Mouse (Mus musculus) heart, adult 8-10 months (tissue): Measurements from ENCODE around the gene Cort. TPM values are rescaled to one million over a fixed set of nuclear protein-coding genes. Genes with fewer than 3 reads are reported as not detected.
"Not testable (repeated sequence)": the region's sequence is repeated elsewhere in the genome, so short reads cannot be mapped to it uniquely, and the experiment has no call there.

ENCODE experiments used
- DNase-seq: peaks from one replicate; pipeline ENCODE4 v3.0.0; 2022; ENCODE audit warnings: low spot score
- total RNA-seq, 4 experiments: library from RNA; stranded (reverse); gene quantifications; 2 replicates each; pipeline ENCODE4 v1.2.4; 2022

Gene Cort
- total RNA-seq: 1 to 10 TPM in 1 of 4 experiments, under 1 TPM in 2, not detected in 1; 0.41 to 1.1 (median 0.84) TPM

- no peak for DNase-seq
These were observed at the start of gene Cort for GRCm38 (mm10) chr4:149126663-149127062. TSS of gene Cort (minus strand) at chr4:149126763.

DNA sequence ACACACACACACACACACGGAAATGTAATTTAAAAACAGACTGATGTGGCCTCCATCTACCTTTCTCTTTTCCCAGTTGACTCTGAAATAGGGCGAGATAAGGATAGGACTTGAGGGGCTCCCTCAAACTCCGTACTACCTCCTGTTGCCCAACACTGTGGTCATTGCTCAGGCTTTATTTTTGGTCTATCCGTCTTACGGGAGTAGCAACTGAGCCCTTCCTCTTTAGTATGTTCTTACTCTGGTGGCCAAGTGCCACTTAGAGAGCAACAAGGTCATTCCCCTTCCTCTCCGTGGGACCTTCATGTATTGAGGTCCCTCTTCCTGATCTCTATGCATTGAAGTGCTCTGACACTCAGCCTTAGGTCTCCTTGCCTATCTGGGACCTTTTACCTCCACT is 47.1 kb upstream of the Cort start:
- DNase-seq: no peak

- peak; percentile 64 for DNase-seq
These were observed 46.1 kb upstream of the Cort start for GRCm38 (mm10) chr4:149172666-149173065.

- DNase-seq: no peak
These were observed 45.5 kb upstream of the Cort start for GRCm38 (mm10) chr4:149172083-149172482.

- DNase-seq: no peak
These were observed 45.0 kb upstream of the Cort start for GRCm38 (mm10) chr4:149171581-149171981.

- DNase-seq: no peak
These were observed 43.9 kb upstream of the Cort start for GRCm38 (mm10) chr4:149170394-149170931.

DNA sequence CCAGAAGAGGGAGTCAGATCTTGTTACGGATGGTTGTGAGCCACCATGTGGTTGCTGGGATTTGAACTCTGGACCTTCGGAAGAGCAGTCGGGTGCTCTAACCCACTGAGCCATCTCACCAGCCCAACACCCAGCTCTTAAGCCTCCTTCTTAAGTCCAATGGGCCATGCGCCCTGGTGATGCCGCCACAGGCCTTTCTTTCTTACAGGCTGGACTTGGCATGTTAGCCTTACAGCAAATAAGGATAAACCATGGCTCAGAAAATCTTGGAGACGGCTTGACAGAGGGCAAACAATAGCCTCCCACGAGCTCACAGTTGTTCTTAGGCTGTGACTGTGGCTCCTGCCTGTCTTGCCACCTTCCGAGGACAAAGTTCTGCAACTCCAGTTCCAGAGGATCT is 43.4 kb upstream of the Cort start:
- DNase-seq: not testable (repeated sequence)

DNA sequence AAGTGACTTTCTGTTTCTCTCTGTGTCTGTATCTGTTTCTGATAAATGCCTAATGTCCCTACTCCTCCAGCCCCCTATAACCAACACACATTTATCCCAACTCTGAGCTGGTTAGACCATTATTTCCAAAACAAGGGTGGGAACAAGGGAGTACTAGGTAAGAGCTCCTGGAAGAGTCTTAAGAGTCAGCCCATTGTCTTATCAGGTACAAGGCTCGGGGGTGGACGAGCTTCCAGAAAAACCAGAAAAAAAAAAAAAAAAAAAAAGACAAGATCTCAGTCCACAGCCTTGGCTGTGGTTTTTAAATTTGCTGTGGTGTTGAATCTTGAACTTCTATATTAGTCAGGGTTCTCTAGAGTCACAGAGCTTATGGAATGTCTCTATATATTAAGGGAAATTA is 41.5 kb upstream of the Cort start:
- DNase-seq: no peak

- no peak for DNase-seq
These were observed 40.5 kb upstream of the Cort start for GRCm38 (mm10) chr4:149166957-149167611.

- DNase-seq: peak; percentile 97
These were observed 39.8 kb upstream of the Cort start, which contains the start of gene Pgd for GRCm38 (mm10) chr4:149166215-149166946. TSS of gene Pgd (minus strand) at chr4:149166771.

GRCm38 (mm10) chr4:149164150-149164549 is 37.6 kb upstream of the Cort start:
- no peak for DNase-seq

- DNase-seq: no peak
These were observed 36.6 kb upstream of the Cort start for GRCm38 (mm10) chr4:149163196-149163595.

GRCm38 (mm10) chr4:149161166-149161565 is 34.6 kb upstream of the Cort start:
- DNase-seq: no peak

- no peak for DNase-seq
These were observed 33.3 kb upstream of the Cort start for GRCm38 (mm10) chr4:149159891-149160290.

DNA sequence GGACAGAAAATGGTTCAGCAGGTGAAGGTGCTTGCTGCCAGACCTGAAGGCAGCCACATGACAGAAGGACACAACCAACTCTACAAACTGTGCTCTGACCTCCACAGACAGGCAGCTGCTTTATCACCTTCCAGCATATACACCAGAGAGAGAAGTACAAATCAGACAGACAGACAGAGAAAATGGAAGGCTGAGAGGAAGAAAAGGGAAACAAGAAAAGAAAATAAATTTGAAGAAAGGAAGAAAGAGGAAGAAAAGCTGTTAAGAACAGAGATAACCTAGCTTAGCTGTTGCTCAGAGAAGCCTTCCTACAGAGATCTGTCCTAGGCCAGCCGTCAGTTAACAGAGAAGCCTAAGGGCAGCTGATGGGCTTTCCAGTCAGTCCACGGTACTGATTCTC is 32.6 kb upstream of the Cort start:
- no peak for DNase-seq

DNA sequence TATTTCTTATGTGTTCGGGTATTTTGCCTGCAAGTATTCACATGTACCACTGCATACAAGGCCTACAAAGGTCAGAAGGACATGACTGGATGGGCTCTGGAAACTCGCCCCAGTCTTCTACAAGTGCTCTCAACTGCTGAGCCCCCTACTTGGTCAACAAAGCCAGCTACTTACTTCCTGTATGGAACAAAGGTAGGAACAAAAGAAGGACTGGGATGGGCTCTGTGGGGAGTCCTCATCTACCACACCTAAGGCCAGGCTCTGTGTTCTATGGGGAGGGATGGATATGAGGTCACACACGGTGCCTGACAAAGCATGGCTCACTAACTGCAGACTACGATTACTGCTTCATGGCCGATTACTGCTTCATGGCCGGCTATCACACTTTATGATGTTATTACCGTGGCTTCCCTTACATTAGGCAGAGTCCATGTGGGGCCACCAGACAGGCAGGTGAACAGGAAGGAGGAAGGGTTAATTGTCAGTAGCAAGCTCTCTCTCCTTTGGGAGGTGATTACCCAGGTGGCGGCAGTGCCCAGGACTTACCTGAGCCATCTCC is 30.9 kb upstream of the Cort start:
- DNase-seq: no peak

GRCm38 (mm10) chr4:149155711-149156110 is 29.1 kb upstream of the Cort start:
- no peak for DNase-seq

DNA sequence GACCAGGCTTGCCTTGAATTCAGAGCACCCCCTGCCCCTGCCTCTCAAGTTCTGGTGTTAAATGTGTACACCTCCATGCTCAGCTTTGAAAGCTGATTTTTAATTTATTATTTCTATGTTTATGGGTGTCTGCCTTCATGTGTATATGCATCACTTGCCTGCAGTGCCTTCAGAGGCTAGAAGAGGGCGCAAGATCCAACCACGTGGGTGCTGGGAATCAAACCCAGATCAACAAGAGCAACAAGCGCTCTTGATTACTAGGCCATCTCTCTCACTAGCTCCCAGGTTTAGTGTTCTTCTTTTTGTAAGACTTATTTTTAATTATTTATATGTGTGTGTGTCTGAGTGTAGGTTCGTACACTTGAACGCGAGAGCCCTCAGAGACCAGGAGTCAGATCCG is 28.3 kb upstream of the Cort start:
- no peak for DNase-seq

DNA sequence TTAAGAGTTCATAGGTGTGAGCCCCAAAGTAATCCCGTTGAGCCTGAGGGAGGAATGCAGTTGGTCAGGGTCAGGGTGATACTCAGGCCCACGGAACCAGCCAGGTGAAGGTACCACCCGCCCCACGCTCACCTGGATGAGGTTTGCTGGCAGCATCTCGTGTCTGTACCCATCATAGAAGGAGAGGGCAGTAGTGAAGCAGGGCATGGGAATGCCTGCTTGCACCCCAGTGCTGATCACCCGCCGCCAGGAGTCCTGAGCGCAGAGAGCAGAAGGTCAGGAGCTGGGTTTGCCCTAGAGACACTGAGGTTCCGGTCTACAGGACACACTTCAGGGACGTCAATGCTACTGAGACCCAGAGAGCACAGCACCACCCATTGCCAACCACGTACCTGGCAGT is 24.2 kb upstream of the Cort start:
- DNase-seq: no peak

- no peak for DNase-seq
These were observed 23.7 kb upstream of the Cort start for GRCm38 (mm10) chr4:149150256-149150655.

GRCm38 (mm10) chr4:149149611-149150010 is 23.0 kb upstream of the Cort start:
- no peak for DNase-seq

- DNase-seq: no peak
These were observed 22.6 kb upstream of the Cort start for GRCm38 (mm10) chr4:149149196-149149595.

DNA sequence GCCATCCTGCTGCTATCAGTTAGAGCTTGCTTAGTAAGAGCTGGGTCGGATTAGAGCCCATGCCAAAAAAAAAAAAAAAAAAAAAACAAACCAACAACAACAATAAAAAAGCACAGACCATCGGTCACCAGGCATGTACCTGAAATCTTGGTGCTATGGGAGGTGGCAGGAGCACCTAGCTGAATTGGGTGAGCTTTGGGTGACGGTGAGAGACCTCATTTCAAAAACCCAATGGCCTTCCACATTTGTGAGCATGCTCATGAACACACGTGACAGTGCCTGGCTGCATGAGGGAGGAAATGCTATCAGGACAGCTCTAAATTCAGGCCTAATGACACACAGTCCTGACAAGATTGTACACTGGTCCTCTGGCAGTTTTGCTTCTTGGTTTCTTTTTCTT is 21.5 kb upstream of the Cort start:
- no peak for DNase-seq
